Mouse (Mus musculus) lung, adult 2 months (tissue): Measurements from ENCODE around the gene Eif2d.

ENCODE experiments used
- CTCF ChIP-seq: fragments of 200-500 bp; IDR thresholded peaks from 2 replicates; pipeline ENCODE4 v1.5.1; 2011; ENCODE audit warnings: mild to moderate bottlenecking, low read length, control low read depth; ENCODE audit not compliant: insufficient read depth
- POLR2A ChIP-seq: fragments of 200-500 bp; IDR thresholded peaks from 2 replicates; pipeline ENCODE4 v1.6.1; 2011; ENCODE audit warnings: low read depth, mild to moderate bottlenecking, control low read depth, low read length, borderline replicate concordance; ENCODE audit errors: extremely low read depth

DNA sequence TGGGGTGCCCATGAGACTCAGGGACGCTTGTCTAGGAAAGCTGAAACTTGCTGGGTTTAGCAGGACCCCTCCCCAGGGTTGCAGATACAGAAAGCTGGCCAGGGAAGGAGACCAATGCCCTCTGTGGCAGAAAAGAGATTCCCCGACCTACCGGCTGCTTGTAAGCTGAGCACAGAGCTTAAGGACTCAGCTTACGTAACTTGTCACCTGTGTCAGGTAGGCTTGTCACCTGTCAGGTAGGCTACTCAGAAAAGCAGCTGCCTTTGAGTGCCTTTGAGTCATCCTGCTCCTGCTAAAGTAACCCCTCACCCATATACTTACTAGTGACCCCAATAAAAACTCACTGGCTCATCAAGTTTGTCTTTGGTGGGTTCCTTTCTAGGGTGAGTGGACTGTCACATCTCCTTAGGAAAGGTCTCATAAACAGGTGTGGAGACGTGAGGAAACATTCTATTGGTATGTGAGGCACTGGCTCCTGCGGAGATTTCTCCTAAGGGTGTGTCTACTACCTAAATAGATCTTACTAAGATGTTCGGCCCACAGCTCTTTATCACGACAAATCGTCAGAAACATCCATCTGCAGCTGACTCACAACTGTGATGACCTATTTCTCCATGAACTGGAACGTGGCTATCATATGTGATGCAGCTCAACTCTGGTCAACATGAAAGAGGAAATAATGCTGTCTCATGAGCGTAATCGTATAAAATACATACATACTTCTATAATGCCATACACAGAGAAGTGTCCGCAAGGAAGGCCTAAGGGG is 69.0 kb downstream of the Eif2d start:
- TF ChIP-seq POLR2A, result no peak
- TF ChIP-seq CTCF, result no peak
